Mouse (Mus musculus): ENCODE measurements around the gene Morn1. TPM values are rescaled to one million over a fixed set of nuclear protein-coding genes. Genes with fewer than 3 reads are reported as not detected.
A peak's percentile ranks its signal among the peaks of the same experiment; 100 is the strongest.

Morn1 gene
- polyA plus RNA-seq, 2 experiments from 2014 or later: 1.2 to 1.6 TPM

GRCm38 (mm10) chr4:155120583-155120982 lies 34.2 kb downstream of the Morn1 start:
- no peak for ATAC-seq

- no peak for ATAC-seq
These were observed 34.8 kb downstream of the Morn1 start for GRCm38 (mm10) chr4:155121222-155121621.

- ATAC-seq: no peak
These were observed 35.6 kb downstream of the Morn1 start for GRCm38 (mm10) chr4:155121915-155122443.

GRCm38 (mm10) chr4:155122444-155123040 lies 36.2 kb downstream of the Morn1 start:
- ATAC-seq: no peak

GRCm38 (mm10) chr4:155123868-155124534 lies 37.6 kb downstream of the Morn1 start:
- ATAC-seq: no peak

GRCm38 (mm10) chr4:155125310-155125709 lies 38.9 kb downstream of the Morn1 start:
- ATAC-seq: no peak

- no peak for ATAC-seq
These were observed 39.8 kb downstream of the Morn1 start for GRCm38 (mm10) chr4:155126194-155126593.

GRCm38 (mm10) chr4:155126602-155127372 lies 40.4 kb downstream of the Morn1 start:
- peak; percentile 77 for ATAC-seq

- ATAC-seq: no peak
These were observed 42.0 kb downstream of the Morn1 start for GRCm38 (mm10) chr4:155128411-155128810.

GRCm38 (mm10) chr4:155129132-155129917 lies 42.9 kb downstream of the Morn1 start:
- peak; percentile 65 for ATAC-seq

- ATAC-seq: no peak
These were observed 43.6 kb downstream of the Morn1 start for GRCm38 (mm10) chr4:155129996-155130395.

GRCm38 (mm10) chr4:155130616-155131015 lies 44.2 kb downstream of the Morn1 start:
- ATAC-seq: no peak

- ATAC-seq: no peak
These were observed 46.8 kb downstream of the Morn1 start for GRCm38 (mm10) chr4:155133188-155133587.

GRCm38 (mm10) chr4:155133658-155134417 lies 47.5 kb downstream of the Morn1 start:
- no peak for ATAC-seq

GRCm38 (mm10) chr4:155134686-155135172 lies 48.4 kb downstream of the Morn1 start:
- no peak for ATAC-seq

- no peak for ATAC-seq
These were observed 49.7 kb downstream of the Morn1 start for GRCm38 (mm10) chr4:155135909-155136585.

GRCm38 (mm10) chr4:155137891-155138290 lies 51.5 kb downstream of the Morn1 start:
- ATAC-seq: no peak

- no peak for ATAC-seq
These were observed 52.1 kb downstream of the Morn1 start for GRCm38 (mm10) chr4:155138451-155138850.

- ATAC-seq: no peak
These were observed 53.1 kb downstream of the Morn1 start for GRCm38 (mm10) chr4:155139281-155140045.

- no peak for ATAC-seq
These were observed 53.8 kb downstream of the Morn1 start for GRCm38 (mm10) chr4:155140150-155140549.

Measured in activated CD4-positive, CD25-positive, alpha-beta regulatory T cell, adult 4 months (primary cell).